Mouse (Mus musculus) heart, postnatal 36 days (tissue): ENCODE results near the gene Sec14l1. TPM values are rescaled to one million over a fixed set of nuclear protein-coding genes. Genes with fewer than 3 reads are reported as not detected.
A peak's percentile ranks its signal among the peaks of the same experiment; 100 is the strongest.
"Not testable (repeated sequence)": the region's sequence is repeated elsewhere in the genome, so short reads cannot be mapped to it uniquely, and the experiment has no call there.

Source experiments
- DNase-seq, 2 experiments: peaks; one replicate each; pipeline ENCODE4 v3.0.0; 2021 to 2022
- intact Hi-C: fragments of 180-260 bp; cut with DNase I; formaldehyde crosslinking; loops from one replicate; pipeline ENCODE4 v1.15.1; 2025
- total RNA-seq, 2 experiments: library from RNA; stranded (reverse); gene quantifications; 2 replicates each; pipeline ENCODE4 v1.2.3; 2021

Sec14l1 gene
- 10 to 100 TPM; 67.9 to 75.2 TPM for total RNA-seq

GRCm38 (mm10) chr11:117114592-117115345 lies at the start of gene Sec14l1:
TSS of gene Sec14l1 (plus strand) at chr11:117115168.
- intact Hi-C loops: loop anchor here (1.0 to 2.0 kb wide), 2 partner anchors 22 to 33 kb away; no protein-coding TSS in a partner anchor
- DNase-seq: peak; percentile 99 to 100

DNA sequence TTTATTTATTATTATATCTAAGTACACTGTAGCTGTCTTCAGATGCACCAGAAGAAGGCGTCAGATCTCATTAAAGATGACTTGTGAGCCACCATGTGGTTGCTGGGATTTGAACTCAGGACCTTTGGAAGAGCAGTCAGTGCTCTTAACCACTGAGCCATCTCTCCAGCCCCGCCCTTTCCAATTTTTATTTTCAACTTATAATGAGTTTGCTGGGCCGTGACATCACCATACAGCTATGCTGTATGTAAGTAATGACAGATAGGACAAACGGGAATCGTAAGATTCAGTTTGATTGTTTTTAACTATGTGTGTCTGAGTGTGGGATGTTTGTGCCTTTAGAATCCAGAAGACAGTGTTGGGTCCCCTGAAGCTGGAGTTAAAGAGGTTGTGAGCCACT lies 49.4 kb upstream of the Sec14l1 start:
- intact Hi-C loops, DNase-seq: not testable (repeated sequence)

- intact Hi-C loops: no loop called here
- no peak for DNase-seq
These were observed 48.2 kb upstream of the Sec14l1 start for GRCm38 (mm10) chr11:117066738-117067137.

GRCm38 (mm10) chr11:117068332-117068731 lies 46.6 kb upstream of the Sec14l1 start:
- no peak for DNase-seq
- intact Hi-C loops: no loop called here

DNA sequence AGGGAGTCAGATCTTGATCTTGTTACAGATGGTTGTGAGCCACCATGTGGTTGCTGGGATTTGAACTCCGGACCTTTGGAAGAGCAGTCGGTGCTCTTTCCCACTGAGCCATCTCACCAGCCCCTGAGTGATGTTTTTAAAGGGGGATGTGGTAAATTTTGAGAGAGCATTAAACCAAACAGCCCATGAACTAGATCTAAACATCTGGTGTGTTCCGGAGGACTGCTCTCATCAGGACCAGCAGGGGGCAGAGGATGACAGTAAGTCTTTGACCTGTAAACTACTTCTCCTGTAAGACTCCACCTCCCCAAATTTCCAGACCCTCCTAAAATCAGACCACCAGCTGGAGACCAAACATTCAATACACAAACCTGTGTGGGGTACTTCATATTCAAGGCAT lies 45.9 kb upstream of the Sec14l1 start:
- DNase-seq: no peak
- intact Hi-C loops: no loop called here

DNA sequence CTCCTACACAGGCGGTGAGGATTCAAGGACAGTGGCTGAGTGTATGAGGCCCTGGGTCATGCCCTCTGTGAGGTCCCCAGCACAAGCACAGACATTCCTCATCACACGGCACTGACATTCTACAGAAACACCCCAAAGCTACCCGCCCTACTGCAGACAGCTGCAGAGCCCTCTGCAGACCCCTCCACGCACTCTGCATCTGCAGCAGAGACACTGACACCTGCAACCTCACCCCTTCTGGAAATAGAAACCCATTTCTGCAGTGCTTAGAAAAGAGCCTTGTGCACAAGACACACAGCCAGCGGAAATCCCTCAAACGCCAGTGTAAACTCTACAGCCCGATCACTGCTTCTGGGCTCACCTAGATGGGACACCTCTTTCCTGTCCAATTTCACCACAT lies 44.3 kb upstream of the Sec14l1 start:
- intact Hi-C loops: no loop called here
- no peak for DNase-seq

DNA sequence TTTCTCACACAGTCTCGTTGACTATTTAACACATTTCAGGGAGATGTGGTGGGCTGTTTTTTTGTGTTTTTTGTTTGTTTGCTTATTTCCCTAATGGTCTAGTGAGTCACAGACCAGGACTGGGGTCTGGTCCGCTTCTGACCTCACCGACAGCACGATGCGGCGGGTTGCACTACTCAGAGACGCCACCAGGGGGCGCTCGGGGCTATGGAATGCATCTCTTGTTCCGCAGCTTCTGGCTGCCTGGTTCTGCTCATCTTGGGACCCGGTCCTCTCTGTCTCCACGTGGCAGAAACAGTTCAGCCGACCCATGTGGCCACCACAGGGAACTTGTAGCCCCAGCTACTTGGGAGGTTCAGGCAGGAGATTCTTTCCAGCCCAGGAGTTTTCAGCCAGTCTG lies 42.8 kb upstream of the Sec14l1 start:
- intact Hi-C loops: loop anchor here (1.0 to 2.0 kb wide), 3 partner anchors 105 to 288 kb away; no protein-coding TSS in a partner anchor

DNA sequence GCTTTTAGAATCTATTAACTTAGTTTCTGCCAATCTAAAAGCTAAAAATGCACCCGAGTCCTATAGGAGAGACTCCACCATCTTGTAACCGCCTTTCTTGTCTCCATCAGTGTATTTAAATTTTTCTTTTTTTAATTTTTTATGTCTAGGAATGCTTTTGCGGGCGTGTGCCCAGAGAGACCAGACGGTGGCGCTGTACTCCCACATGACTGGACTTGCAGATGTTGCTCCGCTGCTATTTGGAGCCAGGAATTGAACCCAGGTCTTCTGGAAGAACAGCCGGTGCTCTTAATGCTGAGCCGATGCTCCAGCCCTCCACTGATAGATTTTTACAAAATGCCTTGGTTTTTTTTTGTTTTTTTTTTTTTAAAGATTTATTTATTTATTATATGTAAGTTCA lies 41.5 kb upstream of the Sec14l1 start:
- no peak for DNase-seq
- intact Hi-C loops: loop anchor here (2.0 kb wide), 1 partner anchor 163 kb away; no protein-coding TSS in a partner anchor

More for the DNA sequence above, 42.8 kb upstream of the Sec14l1 start:
- peak; percentile 86 to 92 for DNase-seq

DNA sequence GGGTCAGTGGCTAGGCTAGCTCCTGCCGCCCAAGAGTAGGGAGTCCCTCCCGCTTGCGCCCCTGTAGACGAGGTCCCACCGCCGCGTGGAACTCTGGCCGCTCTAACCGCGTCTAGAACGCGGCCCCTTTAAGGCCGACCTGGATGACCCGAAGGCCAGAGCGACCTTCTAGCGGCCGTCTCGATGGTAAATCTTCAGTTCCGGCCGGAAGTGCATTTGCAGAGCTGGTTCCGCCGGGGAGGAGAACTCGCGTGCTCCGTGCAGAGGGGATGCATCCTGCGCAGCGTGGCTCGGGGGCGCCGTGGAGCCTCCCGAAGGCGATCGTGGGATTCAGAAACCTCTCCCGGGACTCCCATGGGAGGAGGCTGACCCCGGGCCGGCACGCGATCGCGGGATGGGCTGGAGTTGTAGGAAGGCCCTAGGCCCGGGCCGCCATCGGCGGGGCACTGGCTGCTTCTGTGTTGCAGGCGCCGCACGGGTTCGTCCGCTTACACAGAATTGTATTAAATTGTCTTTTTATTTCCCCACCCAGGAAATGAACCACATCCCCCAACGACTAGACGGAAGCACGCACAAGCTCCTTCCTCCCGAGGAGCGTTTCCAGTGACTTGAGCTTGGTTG lies 38.3 kb upstream of the Sec14l1 start:
- intact Hi-C loops: loop anchor here (5.0 kb wide), 2 partner anchors 81 to 236 kb away; no protein-coding TSS in a partner anchor
- DNase-seq: peak; percentile 86

- DNase-seq: no peak
- intact Hi-C loops: loop anchor here (5.0 kb wide), 2 partner anchors 80 to 235 kb away; no protein-coding TSS in a partner anchor
These were observed 37.7 kb upstream of the Sec14l1 start for GRCm38 (mm10) chr11:117077227-117077626.

DNA sequence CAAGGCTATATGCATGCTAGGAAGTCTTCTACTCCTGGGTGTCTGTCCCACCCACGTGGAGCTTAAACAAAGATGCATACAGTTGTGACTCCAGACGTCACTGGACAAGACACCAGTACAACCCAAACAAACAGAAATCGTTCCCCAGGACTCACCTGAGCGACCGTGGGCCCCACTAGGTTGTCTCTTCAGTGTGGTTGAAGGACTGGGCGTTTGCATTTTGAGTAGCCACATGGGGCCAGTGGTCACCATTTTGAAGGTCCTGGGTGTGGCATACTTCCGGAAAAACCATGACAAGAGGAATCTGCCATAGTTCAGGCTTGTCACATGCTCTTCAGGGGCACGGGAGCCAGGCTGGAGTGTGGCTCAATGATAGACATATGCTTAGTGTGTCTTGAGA lies 37.1 kb upstream of the Sec14l1 start:
- intact Hi-C loops: loop anchor here (5.0 kb wide), 2 partner anchors 79 to 234 kb away; no protein-coding TSS in a partner anchor
- DNase-seq: no peak

- intact Hi-C loops: loop anchor here (5.0 kb wide), 2 partner anchors 79 to 234 kb away; no protein-coding TSS in a partner anchor
- no peak for DNase-seq
These were observed 36.2 kb upstream of the Sec14l1 start for GRCm38 (mm10) chr11:117078637-117079240.

DNA sequence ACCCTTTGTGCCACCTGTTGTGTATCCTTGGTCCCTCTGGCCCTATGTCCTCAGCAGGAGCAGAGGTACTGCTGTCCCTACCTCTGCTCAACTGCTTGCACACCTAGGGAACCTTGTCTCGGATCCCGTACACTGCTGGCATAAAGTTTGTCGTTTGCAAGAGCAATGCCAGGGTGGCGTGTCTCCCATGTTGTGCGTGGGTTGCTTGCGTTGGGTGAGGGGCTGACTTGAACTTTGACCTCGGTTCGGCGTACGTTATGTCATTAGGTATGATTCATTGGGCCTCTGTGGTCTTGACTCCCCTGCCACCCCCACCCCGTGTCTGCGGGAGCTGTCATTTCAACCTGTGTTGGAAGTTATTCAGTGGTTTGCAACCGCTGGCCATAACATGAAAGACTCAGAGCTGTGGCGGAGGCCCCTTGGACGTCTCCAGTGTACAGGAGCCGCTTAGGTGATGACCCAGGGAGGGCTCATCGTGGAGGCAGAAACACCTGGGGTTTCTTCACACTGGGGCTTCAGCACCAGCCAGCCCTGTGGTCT lies 35.2 kb upstream of the Sec14l1 start:
- intact Hi-C loops: loop anchor here (2.0 to 5.0 kb wide), 3 partner anchors 55 to 233 kb away; no protein-coding TSS in a partner anchor

GRCm38 (mm10) chr11:117080209-117080608 lies 34.8 kb upstream of the Sec14l1 start:
- DNase-seq: no peak
- intact Hi-C loops: loop anchor here (2.0 kb wide), 1 partner anchor 55 kb away; no protein-coding TSS in a partner anchor

More for the DNA sequence above, 35.2 kb upstream of the Sec14l1 start:
- no peak for DNase-seq

GRCm38 (mm10) chr11:117081165-117082064 lies 33.6 kb upstream of the Sec14l1 start:
- intact Hi-C loops: loop anchor here (1.0 to 2.0 kb wide), 3 partner anchors 15 to 53 kb away; no protein-coding TSS in a partner anchor
- DNase-seq: peak; percentile 80 to 83

GRCm38 (mm10) chr11:117082353-117082934 lies 32.5 kb upstream of the Sec14l1 start:
- intact Hi-C loops: loop anchor here (2.0 kb wide), 1 partner anchor 14 kb away; no protein-coding TSS in a partner anchor

DNA sequence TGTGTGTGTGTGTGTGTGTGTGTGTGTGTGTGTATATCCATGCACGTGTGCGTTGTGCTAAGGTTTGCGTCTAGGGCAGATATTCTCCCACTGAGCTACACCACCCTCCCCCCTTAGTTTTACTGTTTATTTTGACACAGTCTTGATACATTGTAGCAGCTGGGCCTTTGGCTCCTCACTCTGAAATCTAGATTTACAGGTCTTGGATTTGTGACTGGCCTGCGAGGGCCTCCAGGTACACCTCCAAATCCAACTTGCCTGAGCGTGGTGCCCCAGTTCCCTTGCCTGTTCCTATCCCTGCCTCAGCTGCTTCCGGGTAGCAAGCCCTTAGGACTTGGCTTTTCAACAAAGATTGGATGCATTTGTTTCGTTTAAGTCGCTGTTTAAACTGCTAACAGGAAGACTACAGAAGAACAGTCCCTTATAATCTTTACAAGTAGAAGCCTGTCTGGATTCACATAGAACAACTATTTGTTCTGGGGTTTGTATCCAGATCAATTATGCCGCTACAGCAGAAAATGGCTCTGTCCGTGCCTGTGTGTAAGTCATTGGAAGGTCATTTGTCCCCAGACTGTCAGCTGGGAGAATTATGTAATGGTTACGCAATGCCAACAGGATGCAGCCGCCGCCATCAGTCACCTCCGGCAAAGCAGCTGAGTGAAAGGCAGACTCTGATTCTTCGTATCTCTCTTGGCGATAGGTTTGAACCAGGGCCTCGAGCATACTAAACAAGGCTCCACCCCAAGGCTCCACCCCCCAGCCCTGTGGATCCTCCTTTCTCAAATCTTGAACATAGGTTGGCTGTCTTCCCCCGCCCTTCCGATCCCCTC lies 31.7 kb upstream of the Sec14l1 start:
- intact Hi-C loops: loop anchor here (2.0 kb wide), 1 partner anchor 14 kb away; no protein-coding TSS in a partner anchor
- peak; percentile 64 to 79 for DNase-seq

More at GRCm38 (mm10) chr11:117082353-117082934, 32.5 kb upstream of the Sec14l1 start:
- DNase-seq: no peak

GRCm38 (mm10) chr11:117083882-117084260 lies 31.1 kb upstream of the Sec14l1 start:
- intact Hi-C loops: loop anchor here (2.0 kb wide), 1 partner anchor 13 kb away; no protein-coding TSS in a partner anchor

More at GRCm38 (mm10) chr11:117083882-117084260, 31.1 kb upstream of the Sec14l1 start:
- not testable (repeated sequence) for DNase-seq
